Mouse (Mus musculus) myocyte (in vitro differentiated cells): ENCODE measurements around the gene Nup210. TPM values are rescaled to one million over a fixed set of nuclear protein-coding genes. Genes with fewer than 3 reads are reported as not detected.
A peak's percentile ranks its signal among the peaks of the same experiment; 100 is the strongest.

ENCODE experiments used
- H3K27me3 ChIP-seq: one replicate; pipeline ENCODE4 v1.6.1; 2011; ENCODE audit not compliant: control insufficient read depth, insufficient read depth, insufficient read length
- H3K36me3 ChIP-seq: one replicate; pipeline ENCODE4 v1.6.1; 2011; ENCODE audit not compliant: control insufficient read depth, insufficient read depth
- H3K4me2 ChIP-seq: one replicate; pipeline ENCODE4 v1.6.1; 2011; ENCODE audit warnings: low read depth, control low read depth
- H3K4me3 ChIP-seq: one replicate; pipeline ENCODE4 v1.5.1; 2011; ENCODE audit warnings: mild to moderate bottlenecking, control low read depth, moderate library complexity
- H3K79me2 ChIP-seq: one replicate; pipeline ENCODE4 v1.6.1; 2011; ENCODE audit not compliant: control insufficient read depth, insufficient read depth
- H3ac ChIP-seq: one replicate; pipeline ENCODE4 v1.6.1; 2011; ENCODE audit not compliant: control insufficient read depth, insufficient read length
- CEBPB ChIP-seq: IDR thresholded peaks from 2 replicates; pipeline ENCODE4 v1.6.1; 2011; ENCODE audit warnings: mild to moderate bottlenecking, moderate library complexity; ENCODE audit not compliant: poor library complexity, insufficient read depth, severe bottlenecking
- E2F4 ChIP-seq: IDR thresholded peaks from one replicate; pipeline ENCODE4 v1.6.1; 2011; ENCODE audit warnings: mild to moderate bottlenecking, control low read depth, moderate library complexity; ENCODE audit not compliant: insufficient read depth
- MAX ChIP-seq: IDR thresholded peaks from one replicate; pipeline ENCODE4 v1.6.1; 2011; ENCODE audit warnings: low read depth, mild to moderate bottlenecking, control low read depth
- MYOD1 ChIP-seq, 3 experiments: IDR thresholded peaks; one replicate each; pipeline ENCODE4 v1.6.1; 2011; ENCODE audit warnings: control low read depth in 2 of 3, low read depth in 2 of 3, mild to moderate bottlenecking in 2 of 3, moderate library complexity in 1 of 3; ENCODE audit not compliant: insufficient read length in 2 of 3, control insufficient read depth in 1 of 3
- MYOG ChIP-seq, 3 experiments: IDR thresholded peaks; one replicate each; pipeline ENCODE4 v1.6.1; 2011; ENCODE audit warnings: control low read depth in 2 of 3, low read depth in 2 of 3, mild to moderate bottlenecking in 2 of 3; ENCODE audit not compliant: insufficient read length in 2 of 3, control insufficient read depth in 1 of 3, insufficient read depth in 1 of 3
- POLR2A ChIP-seq: IDR thresholded peaks from one replicate; pipeline ENCODE4 v1.6.1; 2011; ENCODE audit warnings: low read depth, mild to moderate bottlenecking, control low read depth, moderate library complexity; ENCODE audit not compliant: insufficient read length
- POLR2AphosphoS2 ChIP-seq: IDR thresholded peaks from one replicate; pipeline ENCODE4 v1.6.1; 2011; ENCODE audit warnings: low read depth, control low read depth; ENCODE audit not compliant: insufficient read length
- REST ChIP-seq: IDR thresholded peaks from one replicate; pipeline ENCODE4 v1.6.1; 2011; ENCODE audit warnings: mild to moderate bottlenecking, control low read depth, moderate library complexity; ENCODE audit not compliant: insufficient read depth, insufficient read length
- SRF ChIP-seq: IDR thresholded peaks from one replicate; pipeline ENCODE4 v1.6.1; 2011; ENCODE audit warnings: low read depth; ENCODE audit not compliant: control insufficient read depth, insufficient read length
- TCF12 ChIP-seq: IDR thresholded peaks from one replicate; pipeline ENCODE4 v1.6.1; 2011; ENCODE audit warnings: mild to moderate bottlenecking, control low read depth; ENCODE audit not compliant: poor library complexity, insufficient read depth, severe bottlenecking
- TCF3 ChIP-seq: IDR thresholded peaks from one replicate; pipeline ENCODE4 v1.6.1; 2011; ENCODE audit warnings: low read depth, control low read depth; ENCODE audit not compliant: insufficient read length
- USF1 ChIP-seq: IDR thresholded peaks from one replicate; pipeline ENCODE4 v1.6.1; 2011; ENCODE audit warnings: low read depth, mild to moderate bottlenecking, control low read depth, moderate library complexity
- polyA plus RNA-seq: library from polyadenylated mRNA; unstranded; fragments of >200 nt; fragmentation: generic; extraction: Trizol; gene quantifications from one replicate; pipeline ENCODE4 v1.2.1, GENCODE M21; 2012; ENCODE audit warnings: missing spikeins

The Nup210 gene
- polyA plus RNA-seq, 1 experiment = 0.31 TPM

- TF ChIP-seq REST = no peak
- no peak for TF ChIP-seq MYOD1 (IDR thresholded peaks at IDR 0.05; ENCODE audit: control insufficient read depth in 1 of 3, insufficient read length in 2 of 3, low read depth in 2 of 3)
- H3ac ChIP-seq = no peak overlapping the region
- H3K4me2 ChIP-seq = no peak overlapping the region
- no peaks in the 10 kb centered on the region for H3K79me2 ChIP-seq
- H3K4me3 ChIP-seq = no peak overlapping the region
- no peaks in the 10 kb centered on the region for H3K36me3 ChIP-seq
- H3K27me3 ChIP-seq = peaks cover 3% of the 10 kb centered on the region
Measured at GRCm38 (mm10) chr6:91080033-91080432, 36.6 kb downstream of the Nup210 start.

GRCm38 (mm10) chr6:91076249-91076648 lies 40.4 kb downstream of the Nup210 start:
- TF ChIP-seq SRF (no peak), CEBPB (0 out of 2 replicates have a peak, but pooled peaks have one; percentile 17)
- Histone ChIP-seq H3K4me2 (peak overlapping the region; percentile 49), H3K79me2 (no peaks in the 10 kb centered on the region), H3K36me3 (no peaks in the 10 kb centered on the region), H3K4me3 (no peak overlapping the region), H3ac (no peak overlapping the region), H3K27me3 (peaks cover 3% of the 10 kb centered on the region)

- no peak for TF ChIP-seq USF1
- TF ChIP-seq MYOD1 (IDR thresholded peaks at IDR 0.05; ENCODE audit: control insufficient read depth in 1 of 3, insufficient read length in 2 of 3, low read depth in 2 of 3) = no peak
- no peak for TF ChIP-seq SRF
- no peak for TF ChIP-seq TCF12
- no peak for TF ChIP-seq CEBPB
- peaks cover 19% of the 10 kb centered on the region for H3K27me3 ChIP-seq
Measured at GRCm38 (mm10) chr6:91068511-91068910, 48.1 kb downstream of the Nup210 start.

GRCm38 (mm10) chr6:91067048-91067447 lies 49.6 kb downstream of the Nup210 start:
- H3K4me2 ChIP-seq = no peak overlapping the region
- H3K79me2 ChIP-seq = no peaks in the 10 kb centered on the region
- H3K4me3 ChIP-seq = no peak overlapping the region
- no peaks in the 10 kb centered on the region for H3K36me3 ChIP-seq
- H3K27me3 ChIP-seq = peaks cover 19% of the 10 kb centered on the region
- no peak overlapping the region for H3ac ChIP-seq
- TF ChIP-seq TCF12 (no peak), POLR2A (no peak)

More at GRCm38 (mm10) chr6:91068511-91068910, 48.1 kb downstream of the Nup210 start:
- Histone ChIP-seq H3K79me2 (no peaks in the 10 kb centered on the region), H3ac (no peak overlapping the region), H3K4me2 (no peak overlapping the region), H3K36me3 (no peaks in the 10 kb centered on the region), H3K4me3 (no peak overlapping the region)

GRCm38 (mm10) chr6:91061296-91061695 lies 55.3 kb downstream of the Nup210 start:
- peaks cover 24% of the 10 kb centered on the region for H3K27me3 ChIP-seq
- no peak overlapping the region for H3K4me3 ChIP-seq
- H3K79me2 ChIP-seq = no peaks in the 10 kb centered on the region
- no peak overlapping the region for H3K4me2 ChIP-seq
- no peak overlapping the region for H3ac ChIP-seq
- no peaks in the 10 kb centered on the region for H3K36me3 ChIP-seq
- no peak for TF ChIP-seq CEBPB
- no peak for TF ChIP-seq SRF
- no peak for TF ChIP-seq TCF3

- no peaks in the 10 kb centered on the region for H3K36me3 ChIP-seq
- no peak overlapping the region for H3K4me3 ChIP-seq
- H3K4me2 ChIP-seq = no peak overlapping the region
- H3ac ChIP-seq = no peak overlapping the region
- no peaks in the 10 kb centered on the region for H3K79me2 ChIP-seq
- TF ChIP-seq REST (no peak), MYOD1 (IDR thresholded peaks at IDR 0.05; ENCODE audit: control insufficient read depth in 1 of 3, insufficient read length in 2 of 3, low read depth in 2 of 3) (peak in 1 of 3 experiments; percentile 7), MYOG (IDR thresholded peaks at IDR 0.05; ENCODE audit: control insufficient read depth in 1 of 3, insufficient read depth in 1 of 3, insufficient read length in 2 of 3, low read depth in 2 of 3) (peak in 1 of 3 experiments; percentile 28)
- peaks cover 21% of the 10 kb centered on the region for H3K27me3 ChIP-seq
Measured at GRCm38 (mm10) chr6:91059711-91060110, 56.9 kb downstream of the Nup210 start.

- H3K4me2 ChIP-seq = no peak overlapping the region
- TF ChIP-seq MYOD1 (IDR thresholded peaks at IDR 0.05; ENCODE audit: control insufficient read depth in 1 of 3, insufficient read length in 2 of 3, low read depth in 2 of 3) = no peak
- TF ChIP-seq TCF12 = no peak
- TF ChIP-seq POLR2AphosphoS2 = no peak
- no peak for TF ChIP-seq REST
- no peak for TF ChIP-seq E2F4
- TF ChIP-seq TCF3 = no peak
- TF ChIP-seq MYOG (IDR thresholded peaks at IDR 0.05; ENCODE audit: control insufficient read depth in 1 of 3, insufficient read depth in 1 of 3, insufficient read length in 2 of 3, low read depth in 2 of 3) = no peak
- no peak for TF ChIP-seq MAX
- TF ChIP-seq CEBPB = no peak
- no peak for TF ChIP-seq POLR2A
- no peak for TF ChIP-seq USF1
- no peak for TF ChIP-seq SRF
- peaks cover 31% of the 10 kb centered on the region for H3K27me3 ChIP-seq
- H3ac ChIP-seq = no peak overlapping the region
- H3K36me3 ChIP-seq = no peaks in the 10 kb centered on the region
- H3K79me2 ChIP-seq = no peaks in the 10 kb centered on the region
- no peak overlapping the region for H3K4me3 ChIP-seq
Measured at GRCm38 (mm10) chr6:91057989-91058388, 58.6 kb downstream of the Nup210 start.
